Mouse (Mus musculus): ENCODE results near the gene Grb2.

Gene Grb2

DNA sequence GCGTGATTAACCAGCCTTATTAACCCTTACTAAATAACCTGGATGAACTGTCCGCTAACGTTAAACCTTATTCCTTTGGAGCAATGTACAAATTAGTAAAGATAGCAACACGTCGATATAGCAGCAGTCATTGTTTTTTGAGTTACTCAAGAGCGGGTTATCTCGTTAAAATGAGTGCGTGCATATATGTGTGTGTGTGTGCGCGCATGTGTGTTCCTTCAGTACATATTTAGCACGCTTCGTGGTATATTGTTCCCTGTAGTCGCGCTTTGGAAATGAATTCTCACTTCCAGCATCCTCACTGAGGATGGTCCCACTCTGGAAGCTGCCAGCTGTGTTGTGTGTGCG lies 105.3 kb downstream of the Grb2 start:
- DNase-seq = no peak

DNA sequence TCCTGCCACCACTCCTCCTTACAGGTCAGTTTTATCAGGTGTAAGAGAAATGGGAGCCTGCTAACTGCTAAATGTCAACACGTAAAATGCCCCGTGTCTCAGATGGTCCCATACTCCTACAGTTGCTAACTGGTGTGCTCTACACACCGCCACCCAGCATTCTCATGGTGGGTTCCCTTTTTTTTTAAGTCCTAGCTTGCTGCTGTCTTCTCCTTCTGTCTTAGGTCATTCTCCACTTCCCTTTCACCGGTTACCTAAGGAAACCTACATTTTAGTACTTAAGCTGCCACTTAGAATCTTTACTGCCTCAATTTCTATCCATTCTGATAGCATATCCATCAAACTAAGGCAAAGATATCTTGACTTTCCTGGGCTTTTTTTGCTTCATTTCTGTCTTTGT lies 107.2 kb downstream of the Grb2 start:
- no peak for DNase-seq

- DNase-seq = no peak
These were observed 107.7 kb downstream of the Grb2 start for GRCm38 (mm10) chr11:115600743-115601142.

GRCm38 (mm10) chr11:115599722-115600121 lies 108.7 kb downstream of the Grb2 start:
- no peak for DNase-seq

- no peak for DNase-seq
These were observed 110.1 kb downstream of the Grb2 start for GRCm38 (mm10) chr11:115598309-115598708.

- DNase-seq = no peak
These were observed 113.2 kb downstream of the Grb2 start for GRCm38 (mm10) chr11:115595209-115595608.

All from kidney, postnatal 14 days (tissue).